Mouse (Mus musculus): ENCODE data around the gene Rnf114. TPM values are rescaled to one million over a fixed set of nuclear protein-coding genes. Genes with fewer than 3 reads are reported as not detected.

The Rnf114 gene
- total RNA-seq, 2 experiments from 2014 or later = 88.3 to 103 TPM

DNA sequence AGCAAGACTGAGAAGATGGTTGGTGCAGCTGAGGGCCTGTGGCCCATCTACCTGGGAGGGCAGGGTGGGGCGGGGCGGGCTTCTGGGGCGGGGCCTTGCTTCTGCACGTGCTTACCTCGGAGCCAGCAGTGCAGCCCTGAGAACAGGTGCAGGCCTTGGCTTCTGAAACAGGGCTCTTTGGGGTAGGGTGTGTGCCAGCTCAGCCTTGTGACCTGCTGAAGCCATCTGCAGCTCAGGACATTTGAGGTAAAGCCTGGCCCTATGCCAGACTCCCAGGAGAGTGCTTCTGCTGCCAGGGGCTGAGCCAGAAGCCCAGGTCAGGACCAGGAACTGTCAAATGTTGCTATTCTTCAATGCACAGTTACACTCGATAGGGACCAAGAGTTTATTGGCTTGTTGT is 20.9 kb upstream of the Rnf114 start:
- no peak for DNase-seq (ENCODE audit: low spot score in 2 of 2)

DNA sequence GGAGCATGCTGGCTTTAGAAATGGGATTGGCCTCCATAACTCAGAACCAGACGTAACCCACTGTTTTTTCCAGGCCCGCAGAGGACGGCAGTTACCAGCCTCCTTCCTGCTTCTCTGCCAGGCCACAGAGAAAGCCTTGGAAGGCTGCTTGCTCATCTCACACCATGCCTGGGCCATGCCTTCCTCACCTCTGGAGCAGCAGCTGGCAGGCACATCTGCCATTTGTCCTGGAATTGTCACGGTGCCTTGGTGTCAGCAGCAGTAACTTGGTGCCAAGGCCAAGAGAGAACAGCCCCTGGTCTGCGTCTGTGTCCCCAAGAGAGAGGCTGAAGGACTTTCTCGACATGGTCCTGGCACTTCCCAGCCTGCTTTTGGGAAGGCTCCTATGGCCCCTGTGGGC is 18.2 kb upstream of the Rnf114 start:
- DNase-seq (ENCODE audit: low spot score in 2 of 2) = no peak

DNA sequence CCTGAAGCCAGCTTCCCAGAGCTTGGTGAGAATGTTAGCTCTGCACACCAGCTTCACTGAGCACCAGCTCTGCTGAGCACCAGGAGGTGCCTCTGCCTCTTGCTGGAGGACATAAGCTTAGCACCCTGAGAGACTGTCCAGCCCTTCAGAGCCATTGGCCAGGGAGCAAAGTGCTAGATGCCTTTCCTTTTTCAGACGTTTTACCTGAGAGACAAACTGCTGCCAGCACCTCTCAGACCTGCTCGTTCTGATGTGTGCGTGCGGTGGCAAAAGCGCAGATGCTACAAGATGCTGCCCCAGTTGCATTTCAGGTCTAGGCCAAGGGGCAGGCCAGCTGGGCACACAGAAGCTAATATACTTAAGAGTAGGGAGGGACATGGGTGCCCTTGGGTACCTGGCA is 16.8 kb upstream of the Rnf114 start:
- no peak for DNase-seq (ENCODE audit: low spot score in 2 of 2)

GRCm38 (mm10) chr2:167476200-167476688 is 16.2 kb upstream of the Rnf114 start:
- DNase-seq (ENCODE audit: low spot score in 2 of 2) = peak in 1 of 2 experiments; percentile 43

GRCm38 (mm10) chr2:167476762-167477161 is 15.7 kb upstream of the Rnf114 start:
- DNase-seq (ENCODE audit: low spot score in 2 of 2) = no peak

GRCm38 (mm10) chr2:167478128-167478527 is 14.3 kb upstream of the Rnf114 start:
- no peak for DNase-seq (ENCODE audit: low spot score in 2 of 2)

- DNase-seq (ENCODE audit: low spot score in 2 of 2) = no peak
Measured at GRCm38 (mm10) chr2:167479501-167479900, 12.9 kb upstream of the Rnf114 start.

DNA sequence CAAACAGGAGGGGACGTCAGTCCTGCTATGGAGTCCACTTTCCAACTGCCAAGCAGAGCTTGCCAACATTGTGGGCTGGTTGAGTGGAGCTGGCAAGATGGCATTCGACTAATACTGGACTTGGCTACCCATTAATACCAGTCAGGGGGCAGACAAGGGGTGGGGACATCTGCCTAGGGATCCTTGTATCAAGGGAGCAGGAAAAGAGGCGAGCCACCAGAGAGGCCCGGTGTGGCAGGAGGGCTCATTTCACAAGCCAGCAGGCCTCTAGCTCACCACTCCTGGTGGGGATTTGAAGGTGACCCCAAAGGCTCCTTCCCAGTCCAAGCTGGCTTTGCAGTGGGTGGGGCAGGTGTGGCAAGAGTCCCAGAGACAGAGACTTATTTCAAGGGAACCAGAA is 9.8 kb upstream of the Rnf114 start:
- no peak for DNase-seq (ENCODE audit: low spot score in 2 of 2)

- DNase-seq (ENCODE audit: low spot score in 2 of 2) = no peak
Measured at GRCm38 (mm10) chr2:167483081-167483826, 9.2 kb upstream of the Rnf114 start.

- DNase-seq (ENCODE audit: low spot score in 2 of 2) = no peak
Measured at GRCm38 (mm10) chr2:167483827-167484410, 8.5 kb upstream of the Rnf114 start.

DNA sequence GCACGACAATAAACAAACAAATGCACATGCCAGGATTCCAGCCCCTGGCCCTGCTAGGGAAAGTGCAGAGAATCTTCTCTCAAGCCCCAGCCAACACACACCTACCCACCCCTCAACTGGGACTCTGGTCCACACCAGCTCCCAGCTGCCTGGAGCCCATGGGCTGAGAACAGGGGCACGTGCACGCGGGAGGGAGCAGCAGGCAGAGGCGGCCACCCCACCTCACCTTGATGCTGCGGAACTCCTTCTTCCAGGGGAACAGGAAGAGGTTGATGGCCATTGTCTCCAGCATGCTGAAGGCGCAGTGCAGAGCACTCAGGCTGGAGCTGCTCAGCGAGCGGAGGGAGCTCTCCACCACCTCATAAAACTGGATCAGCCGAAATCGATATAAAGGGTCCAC is 7.5 kb upstream of the Rnf114 start:
- no peak for DNase-seq (ENCODE audit: low spot score in 2 of 2)

- DNase-seq (ENCODE audit: low spot score in 2 of 2) = peak; percentile 63 to 67
Measured at GRCm38 (mm10) chr2:167485501-167486377, 6.7 kb upstream of the Rnf114 start.

GRCm38 (mm10) chr2:167486573-167486972 is 5.9 kb upstream of the Rnf114 start:
- no peak for DNase-seq (ENCODE audit: low spot score in 2 of 2)

GRCm38 (mm10) chr2:167487551-167487950 is 4.9 kb upstream of the Rnf114 start:
- DNase-seq (ENCODE audit: low spot score in 2 of 2) = no peak

- no peak for DNase-seq (ENCODE audit: low spot score in 2 of 2)
Measured at GRCm38 (mm10) chr2:167487994-167488393, 4.5 kb upstream of the Rnf114 start.

DNA sequence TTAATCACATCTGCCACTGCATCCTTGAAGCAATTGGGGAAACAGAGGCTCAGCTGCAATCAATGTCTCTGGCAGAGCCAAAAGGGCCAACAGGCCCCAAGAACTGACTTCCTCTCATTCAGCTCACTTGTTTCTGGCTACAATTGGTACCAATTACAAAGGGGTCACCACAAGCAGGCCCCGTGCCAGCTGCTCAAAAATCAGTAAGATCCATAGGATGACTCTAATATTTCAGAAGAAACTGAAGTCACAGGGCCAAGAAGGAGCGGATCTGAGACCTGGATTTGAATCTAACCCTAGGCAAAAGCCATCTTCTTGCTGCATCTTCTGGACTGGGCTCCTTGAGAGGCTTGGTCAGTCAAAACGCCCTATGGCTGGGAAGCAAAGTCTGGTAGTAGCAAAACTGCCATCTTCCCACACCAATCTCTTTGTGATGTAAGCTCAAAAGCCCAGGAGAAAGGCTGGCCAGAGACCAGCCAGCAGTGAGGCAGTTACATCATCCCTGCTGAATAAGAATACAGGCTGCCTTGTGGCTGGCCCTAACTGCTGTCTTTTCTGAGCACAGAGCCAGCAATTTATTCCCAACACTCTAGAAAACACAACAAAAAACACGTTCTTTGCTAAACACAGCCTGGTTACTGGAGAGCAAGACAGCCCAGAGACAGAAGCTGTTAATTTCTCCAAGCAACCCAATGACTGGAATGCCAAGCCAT is 1.5 kb upstream of the Rnf114 start:
- DNase-seq (ENCODE audit: low spot score in 2 of 2) = no peak

DNA sequence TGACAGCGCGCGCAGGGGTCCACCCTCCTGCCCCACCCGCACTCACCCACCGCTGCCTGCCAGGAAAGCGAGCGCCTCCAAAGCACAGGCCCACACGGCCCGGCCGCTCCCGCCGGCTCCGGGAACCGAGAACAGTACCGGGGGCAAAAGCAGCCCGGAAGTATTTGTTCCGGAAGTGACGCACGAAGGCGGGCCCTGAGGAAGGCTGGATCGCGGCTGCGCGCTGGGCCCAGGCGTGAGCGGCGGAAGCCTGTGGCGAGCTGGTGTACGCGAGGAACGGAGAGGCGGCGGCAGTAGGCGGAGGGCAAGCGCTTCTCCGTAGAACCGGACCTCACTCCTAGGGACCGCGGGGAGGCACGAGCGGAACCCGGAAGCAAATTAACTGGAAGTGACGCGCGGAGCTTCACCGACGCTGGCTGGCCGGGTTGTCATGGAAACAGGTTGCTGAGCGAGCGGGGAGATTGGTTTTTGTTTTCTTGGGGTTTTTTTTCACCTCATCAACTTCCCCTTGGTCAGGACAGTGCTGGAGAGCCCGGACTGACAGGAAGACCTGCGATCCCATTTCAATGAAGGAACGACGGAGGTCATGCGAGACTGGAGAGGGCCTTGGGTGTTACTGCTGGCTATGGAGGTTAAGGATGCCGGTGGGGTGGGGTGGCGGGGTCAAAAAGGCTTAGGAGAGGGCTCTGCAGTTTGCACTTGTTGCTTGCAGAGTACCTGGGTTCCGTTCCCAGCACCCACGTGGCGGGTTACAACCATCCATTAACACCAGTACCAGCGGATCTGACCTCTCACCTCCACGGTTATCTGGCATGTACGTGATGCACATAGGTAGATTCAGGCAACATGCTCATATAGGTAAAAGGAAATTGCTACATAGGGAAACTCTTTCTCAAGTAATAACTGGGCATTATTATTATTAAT is 530 bp downstream of the Rnf114 start, which contains the start of gene Spata2:
Spata2 (minus strand) TSS at position 175 of the 924 bp plus-strand sequence.
- peak; percentile 94 to 95 for DNase-seq (ENCODE audit: low spot score in 2 of 2)

DNA sequence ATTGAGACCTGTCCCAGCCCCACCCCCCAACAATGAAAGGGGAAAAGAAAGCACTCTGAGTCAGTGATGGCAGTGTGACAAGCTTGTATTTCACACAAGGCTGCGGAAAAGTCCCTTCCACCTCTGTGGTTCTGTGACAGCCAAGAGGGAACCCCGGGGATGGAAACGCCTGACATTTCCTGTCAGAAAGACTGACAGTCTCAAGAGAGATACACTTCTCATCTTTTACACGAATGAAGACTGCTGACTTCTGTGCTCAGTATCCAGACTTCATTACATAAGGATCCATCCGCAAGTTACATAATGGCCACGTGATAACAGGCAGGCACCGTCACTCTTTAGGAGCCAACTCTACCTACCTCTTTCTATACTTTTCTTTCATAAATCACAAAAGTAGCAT is 4.0 kb downstream of the Rnf114 start:
- no peak for DNase-seq (ENCODE audit: low spot score in 2 of 2)

- peak; percentile 49 to 54 for DNase-seq (ENCODE audit: low spot score in 2 of 2)
Measured at GRCm38 (mm10) chr2:167497272-167497671, 4.8 kb downstream of the Rnf114 start.
